Mouse (Mus musculus) subcutaneous adipose tissue, adult 2 months (tissue): ENCODE results near the gene Ncr1. TPM values are rescaled to one million over a fixed set of nuclear protein-coding genes. Genes with fewer than 3 reads are reported as not detected.

Source experiments
- polyA plus RNA-seq: library from polyadenylated mRNA; depleted of rRNA; stranded (reverse); fragments of >200 nt; gene quantifications from 2 replicates; pipeline ENCODE4 v1.2.3, GENCODE M21; 2012; ENCODE audit warnings: low replicate concordance; rRNA removed

Ncr1 gene
- 0.86 and 3.1 TPM in 2 replicates for polyA plus RNA-seq

GRCm38 (mm10) chr7:4337509-4337908, at the start of gene Ncr1:
Ncr1 (plus strand) TSS chr7:4337724.

Other genes with a start within 250 kb of the Ncr1 start
- gene Ttyh1, start 218.3 kb upstream of the Ncr1 start, polyA plus RNA-seq = 2.3 and 2.9 TPM in 2 replicates
- 418 and 712 TPM in 2 replicates for gene Leng8, start 200.7 kb upstream of the Ncr1 start, polyA plus RNA-seq
- gene Leng9, start 187.3 kb upstream of the Ncr1 start, polyA plus RNA-seq = 5.6 and 7.2 TPM in 2 replicates
- 30.0 and 62.7 TPM in 2 replicates for gene Cdc42ep5, start 172.9 kb upstream of the Ncr1 start, polyA plus RNA-seq
- gene Lilra5, start 100.0 kb upstream of the Ncr1 start, polyA plus RNA-seq = 0.67 and 0.83 TPM in 2 replicates
- not detected in 2 replicates for gene Gp6, start 60.0 kb downstream of the Ncr1 start, polyA plus RNA-seq
- gene Rdh13, start 107.9 kb downstream of the Ncr1 start, polyA plus RNA-seq = 15.7 and 23.9 TPM in 2 replicates
- 1.5 and 11.2 TPM in 2 replicates for gene Eps8l1, start 123.0 kb downstream of the Ncr1 start, polyA plus RNA-seq
- 64.3 and 145 TPM in 2 replicates for gene Ppp1r12c, start 164.0 kb downstream of the Ncr1 start, polyA plus RNA-seq
- 0.43 and 3.1 TPM in 2 replicates for gene Tnnt1, start 178.7 kb downstream of the Ncr1 start, polyA plus RNA-seq
- gene Tnni3, start 186.5 kb downstream of the Ncr1 start, polyA plus RNA-seq = 2.8 and 4.5 TPM in 2 replicates
- 3.1 and 6.7 TPM in 2 replicates for gene Dnaaf3, start 194.7 kb downstream of the Ncr1 start, polyA plus RNA-seq
- gene Syt5, start 209.8 kb downstream of the Ncr1 start, polyA plus RNA-seq = 0.30 and 0.50 TPM in 2 replicates